Mouse (Mus musculus) kidney, adult 18-20 months (tissue): ENCODE results near the gene Kif2a.

Source experiments
- DNase-seq: peaks from one replicate; pipeline ENCODE4 v3.0.0; 2021

The Kif2a gene

GRCm38 (mm10) chr13:107021461-107022265 is at the start of gene Kif2a:
Gene Kif2a, minus strand, starts transcription at chr13:107022126.
- DNase-seq = peak; percentile 60

GRCm38 (mm10) chr13:107069061-107069460 is 47.1 kb upstream of the Kif2a start:
- no peak for DNase-seq

DNA sequence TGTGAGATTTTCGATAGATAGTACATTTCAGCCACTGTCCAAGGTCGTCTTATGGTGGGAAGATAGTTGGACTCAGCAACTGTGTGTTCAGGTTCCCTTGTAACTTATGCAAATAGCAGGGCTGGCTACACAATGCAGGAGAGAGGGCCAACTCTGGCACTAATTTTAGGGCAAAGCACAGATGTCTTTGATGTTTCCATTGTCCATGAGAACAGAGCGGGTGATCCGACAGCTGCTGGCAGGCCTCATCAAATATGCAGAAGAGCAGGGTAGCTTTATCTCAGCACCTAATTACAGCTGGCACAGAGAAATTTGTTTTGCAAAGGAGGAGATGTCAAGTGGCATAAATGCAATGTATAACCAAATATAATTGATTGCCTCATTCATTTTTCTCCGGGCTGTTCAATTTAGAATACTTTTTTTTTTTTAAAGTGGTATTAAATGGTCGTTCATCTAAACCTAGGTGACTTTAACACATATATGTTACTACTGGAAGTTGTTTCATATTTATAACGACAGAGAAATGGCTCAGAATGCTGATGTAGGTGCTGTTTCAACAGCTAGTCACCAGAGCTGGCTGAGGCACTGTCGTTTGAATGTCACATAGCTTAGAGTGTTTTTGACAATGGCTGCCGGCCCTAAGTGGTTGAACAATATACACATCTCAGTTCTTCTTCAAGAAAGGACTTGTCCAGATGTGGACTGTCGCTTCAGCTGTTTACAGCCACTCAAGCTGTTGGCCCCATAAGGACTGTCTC is 43.4 kb upstream of the Kif2a start:
- DNase-seq = no peak

DNA sequence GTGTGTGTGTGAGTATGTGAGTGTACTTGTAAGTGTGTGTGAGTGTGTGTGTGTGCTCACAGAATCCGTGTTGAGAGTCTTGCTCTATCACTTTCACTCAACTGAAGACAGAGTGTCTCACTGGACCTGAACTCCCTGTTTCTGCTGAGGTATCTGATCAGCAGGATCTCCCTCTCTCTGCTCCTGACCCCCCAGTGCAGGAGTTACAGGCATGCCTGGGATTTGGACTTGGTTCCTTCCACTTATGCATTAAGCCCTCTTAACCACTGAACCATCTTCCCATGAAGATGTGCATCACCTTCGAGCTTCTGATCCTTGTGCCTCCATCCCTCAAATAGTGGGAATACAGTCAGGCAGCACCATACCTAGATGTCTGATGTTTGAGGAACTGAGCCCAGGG is 42.3 kb upstream of the Kif2a start:
- DNase-seq = no peak

GRCm38 (mm10) chr13:107063115-107063807 is 41.3 kb upstream of the Kif2a start:
- DNase-seq = no peak

DNA sequence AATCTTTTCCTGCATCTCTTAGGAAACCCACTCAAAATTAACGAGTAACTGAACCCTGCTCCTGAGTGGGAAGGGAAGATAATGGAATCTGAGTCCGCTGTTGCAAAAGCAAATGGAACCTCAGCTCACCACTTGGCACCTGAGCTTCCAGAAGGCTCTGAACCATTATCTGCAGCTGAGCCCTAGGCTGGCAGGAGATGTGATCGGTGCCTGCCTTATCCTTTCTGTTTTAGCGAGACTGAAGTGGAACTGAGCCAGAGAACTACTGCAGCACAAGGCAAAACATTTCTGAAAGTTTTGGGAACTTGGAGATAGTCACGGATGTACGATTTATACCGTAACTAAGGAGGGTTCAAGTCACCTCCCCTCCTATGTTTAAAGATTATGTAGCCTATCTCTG is 38.2 kb upstream of the Kif2a start:
- no peak for DNase-seq

GRCm38 (mm10) chr13:107059460-107059859 is 37.5 kb upstream of the Kif2a start:
- no peak for DNase-seq

GRCm38 (mm10) chr13:107056318-107056717 is 34.4 kb upstream of the Kif2a start:
- no peak for DNase-seq

DNA sequence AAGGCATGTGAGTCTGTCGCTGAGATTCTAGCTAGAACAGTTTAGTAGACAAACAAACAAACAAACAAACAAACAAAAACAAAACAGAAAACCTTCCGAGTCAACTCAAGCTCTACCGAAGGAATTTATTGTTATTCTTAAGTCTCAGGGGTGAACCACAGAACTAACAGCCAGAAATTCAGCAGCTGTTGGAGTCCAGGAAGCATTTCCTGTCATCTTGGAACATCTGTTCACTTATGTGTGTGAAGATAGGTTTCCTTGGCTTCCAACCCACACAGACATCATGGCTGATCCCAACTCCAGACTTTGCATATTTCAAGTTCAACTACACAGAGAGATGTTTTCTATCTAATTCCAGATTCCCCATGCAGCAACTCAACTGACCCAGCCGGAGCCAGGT is 32.6 kb upstream of the Kif2a start:
- DNase-seq = no peak

GRCm38 (mm10) chr13:107051342-107051741 is 29.4 kb upstream of the Kif2a start:
- no peak for DNase-seq

- no peak for DNase-seq
Measured at GRCm38 (mm10) chr13:107044229-107044628, 22.3 kb upstream of the Kif2a start.

DNA sequence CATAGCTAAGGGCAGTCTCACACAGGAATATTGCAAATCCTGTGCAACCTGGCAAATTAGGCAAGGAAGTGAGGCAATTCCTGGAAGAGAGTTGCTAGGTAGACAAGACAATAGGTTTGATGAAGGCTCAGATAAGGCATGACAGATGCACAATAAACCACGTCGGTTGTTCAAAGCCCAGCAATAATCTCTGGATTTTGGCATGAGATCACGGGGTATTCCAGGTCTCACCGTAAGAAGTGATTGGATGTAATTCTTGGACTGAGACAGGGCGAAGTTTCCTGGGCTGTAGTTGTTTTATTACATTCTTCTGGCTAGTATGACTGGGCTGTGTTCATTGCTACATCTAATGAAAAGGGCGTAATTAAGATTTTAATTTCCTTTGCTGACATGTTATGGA is 20.6 kb upstream of the Kif2a start:
- DNase-seq = no peak

DNA sequence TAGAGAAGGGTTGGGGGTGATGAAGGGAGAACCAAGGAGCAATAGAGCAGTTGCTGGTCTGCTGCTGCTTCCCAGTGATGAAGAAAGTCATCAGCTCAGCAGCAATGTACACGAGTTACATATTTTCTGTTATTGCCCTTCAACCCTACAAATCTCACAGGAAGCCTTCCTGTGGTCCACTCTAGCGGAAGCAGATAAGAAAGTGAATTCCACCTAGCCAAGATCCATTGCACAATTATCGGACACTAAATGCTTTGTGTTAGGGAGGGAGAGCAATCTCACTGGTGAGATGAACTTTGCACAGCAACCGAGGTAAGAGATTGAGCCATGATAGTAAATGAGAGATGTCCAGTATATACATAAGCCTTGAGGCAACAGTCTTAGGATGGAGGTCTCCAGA is 17.6 kb upstream of the Kif2a start:
- no peak for DNase-seq

GRCm38 (mm10) chr13:107038346-107038745 is 16.4 kb upstream of the Kif2a start:
- no peak for DNase-seq

- no peak for DNase-seq
Measured at GRCm38 (mm10) chr13:107035511-107036113, 13.7 kb upstream of the Kif2a start.

DNA sequence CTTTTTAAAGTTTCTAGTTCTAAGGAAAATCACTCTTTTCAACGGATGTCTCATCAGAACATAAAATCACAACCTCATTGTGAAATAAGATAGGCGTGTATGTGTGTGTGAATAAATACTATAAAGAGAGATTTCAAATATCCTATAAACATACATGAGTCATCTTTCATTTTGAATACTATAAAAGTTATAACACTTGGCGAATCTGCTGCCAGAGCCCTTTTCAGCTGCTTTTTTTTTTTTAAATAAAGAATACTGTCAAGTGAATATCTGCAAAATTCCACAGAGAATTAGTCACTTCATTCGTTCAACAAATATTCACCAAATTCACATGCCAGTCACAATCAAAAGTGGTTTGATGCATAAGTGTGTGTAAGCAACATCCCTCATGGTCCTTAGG is 13.2 kb upstream of the Kif2a start:
- no peak for DNase-seq

- no peak for DNase-seq
Measured at GRCm38 (mm10) chr13:107034028-107034920, 12.3 kb upstream of the Kif2a start.

DNA sequence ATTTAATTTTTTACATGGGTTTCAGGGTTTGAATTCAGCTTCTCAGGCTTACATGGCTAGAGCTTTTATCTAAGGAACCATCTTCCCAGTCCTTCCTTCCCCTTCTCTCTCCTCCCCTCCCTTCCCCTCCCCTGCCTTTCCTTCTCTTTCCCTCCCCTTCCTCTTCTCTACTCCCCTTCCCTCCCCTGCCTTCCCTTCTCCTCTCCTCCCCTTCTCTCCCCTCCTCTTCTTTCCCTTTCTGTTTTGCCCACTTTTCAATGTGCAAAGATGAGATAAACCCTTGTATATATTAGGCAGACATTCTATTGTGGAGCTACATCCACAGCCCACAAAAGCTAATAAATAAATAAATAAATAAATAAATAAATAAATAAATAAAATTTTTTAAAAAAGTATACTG is 9.3 kb upstream of the Kif2a start:
- no peak for DNase-seq

DNA sequence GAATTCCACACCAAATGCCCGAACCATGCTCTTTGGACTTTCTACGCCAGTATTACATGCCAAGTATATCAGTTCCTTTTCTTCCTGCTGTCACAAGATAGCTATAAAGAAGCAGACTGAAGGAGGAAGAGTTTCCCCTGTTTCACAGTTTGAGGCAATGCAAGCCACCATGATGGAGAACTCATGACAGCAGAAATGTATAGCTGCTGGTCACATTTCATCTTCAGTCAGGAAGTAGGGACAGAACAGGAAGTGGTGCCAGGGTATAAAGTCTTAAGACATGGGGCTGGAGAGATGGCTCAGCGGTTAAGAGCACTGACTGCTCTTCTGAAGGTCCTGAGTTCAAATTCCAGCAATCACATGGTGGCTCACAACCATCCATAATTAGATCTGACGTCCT is 5.3 kb upstream of the Kif2a start:
- DNase-seq = no peak

DNA sequence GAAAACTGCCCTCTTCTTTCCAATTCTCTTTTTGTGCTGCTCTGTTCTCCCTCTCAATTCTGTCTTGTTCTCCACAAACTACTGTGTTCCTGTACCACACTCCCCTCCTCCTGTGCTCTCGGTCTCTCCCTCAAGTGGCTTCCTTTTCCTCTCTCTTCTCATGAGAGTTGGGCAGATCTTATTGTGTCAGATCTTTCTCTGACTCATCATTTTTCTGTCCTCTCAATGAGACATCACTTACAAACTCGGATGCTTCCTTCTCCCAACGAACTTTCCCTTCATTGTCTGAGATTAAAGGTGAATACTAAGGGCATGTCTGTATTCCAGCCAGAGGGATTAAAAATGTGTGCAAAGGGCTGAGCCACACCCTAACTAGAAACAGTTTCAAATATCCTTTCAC is 3.7 kb upstream of the Kif2a start:
- no peak for DNase-seq

GRCm38 (mm10) chr13:107022266-107023171 is 593 bp upstream of the Kif2a start:
- peak; percentile 77 for DNase-seq
